Mouse (Mus musculus) layer of hippocampus, adult 9-11 months (tissue): ENCODE measurements around the gene Htra1.

Experiments used
- DNase-seq: peaks from one replicate; pipeline ENCODE4 v3.0.0; 2022

Gene Htra1

DNA sequence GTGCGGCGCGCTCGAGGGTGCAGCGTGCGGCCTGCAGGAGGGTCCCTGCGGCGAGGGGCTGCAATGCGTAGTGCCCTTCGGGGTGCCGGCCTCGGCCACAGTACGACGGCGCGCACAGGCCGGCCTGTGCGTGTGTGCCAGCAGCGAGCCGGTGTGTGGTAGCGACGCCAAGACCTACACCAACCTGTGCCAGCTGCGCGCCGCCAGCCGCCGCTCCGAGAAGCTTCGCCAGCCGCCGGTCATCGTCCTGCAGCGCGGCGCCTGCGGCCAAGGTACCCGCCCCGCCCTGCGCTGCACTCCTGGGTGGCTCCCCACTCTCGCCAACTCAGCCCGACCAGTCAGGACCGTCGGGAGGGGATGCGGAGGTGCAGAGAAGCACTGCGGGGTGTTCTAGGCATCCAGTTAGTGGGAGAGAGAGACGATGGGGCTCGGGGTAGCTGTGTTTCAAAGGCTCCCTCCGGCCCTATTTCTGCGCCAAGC, 601 bp downstream of the Htra1 start:
- DNase-seq, result no peak

DNA sequence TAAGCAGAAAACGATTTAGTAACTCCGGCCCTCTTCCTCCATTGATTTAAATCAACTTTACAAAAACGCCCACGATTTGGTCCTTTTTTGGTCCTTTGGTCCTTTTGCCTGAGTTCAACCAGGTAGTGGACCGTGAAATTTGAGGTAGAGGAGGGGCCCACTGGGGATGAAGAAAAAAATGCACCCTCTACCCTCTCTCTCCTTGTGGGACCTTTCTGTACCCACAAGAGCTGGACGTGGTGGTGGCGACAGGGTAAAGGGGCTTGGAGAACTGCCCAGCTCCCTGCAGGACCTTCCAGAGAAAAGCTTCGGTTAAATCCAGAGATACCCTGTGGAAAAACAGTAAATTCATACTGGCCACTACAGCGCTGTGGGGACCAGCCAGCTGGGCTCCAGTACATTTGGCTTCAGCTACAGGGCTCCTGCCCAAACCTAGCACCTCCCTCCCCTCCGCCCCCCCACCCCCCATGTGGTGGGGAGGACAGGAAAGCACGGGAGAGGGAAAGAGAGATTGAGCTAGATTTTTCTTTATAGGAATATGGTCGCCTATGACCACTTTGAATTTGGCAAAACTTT, 1.4 kb downstream of the Htra1 start:
- DNase-seq, result no peak

DNA sequence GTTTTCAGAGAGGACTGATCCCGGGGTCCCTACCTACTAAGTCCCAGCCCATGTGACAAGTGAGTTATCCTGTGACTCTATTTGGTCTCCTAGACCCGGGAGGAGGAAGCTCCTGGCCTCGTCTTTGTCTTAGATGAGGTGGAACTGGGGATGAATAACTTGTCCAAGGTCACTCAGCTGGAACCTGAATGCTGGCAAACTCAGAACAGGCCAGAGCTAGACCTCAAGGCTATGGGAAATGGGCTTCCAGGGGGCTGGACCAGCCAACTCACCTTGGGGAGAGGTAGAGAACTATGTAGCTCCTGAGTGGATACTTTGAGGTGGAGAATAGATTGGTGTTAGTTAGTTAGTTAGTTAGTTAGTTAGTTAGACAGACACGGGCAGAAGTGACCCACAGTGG, 2.1 kb downstream of the Htra1 start:
- DNase-seq, result no peak

DNA sequence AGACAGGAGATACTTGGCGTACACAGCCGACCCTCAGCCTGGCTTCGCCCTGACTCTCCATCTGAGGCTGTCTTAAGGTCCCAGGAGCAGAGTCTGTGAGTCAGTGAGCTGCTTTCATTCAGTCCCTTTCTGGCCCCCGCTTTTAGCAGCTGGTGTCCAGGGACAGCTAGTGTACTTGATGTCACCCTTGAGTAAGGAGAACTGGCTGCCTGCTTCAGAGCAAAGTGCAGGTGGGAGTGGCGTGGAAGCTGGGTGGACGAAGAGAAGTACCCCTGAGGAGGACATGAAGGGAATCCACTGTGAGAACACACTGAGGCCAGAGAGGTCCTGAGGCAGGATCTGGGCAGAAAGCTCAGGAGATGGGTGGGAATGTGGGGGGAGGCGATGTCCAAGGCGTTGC, 3.0 kb downstream of the Htra1 start:
- no peak for DNase-seq

DNA sequence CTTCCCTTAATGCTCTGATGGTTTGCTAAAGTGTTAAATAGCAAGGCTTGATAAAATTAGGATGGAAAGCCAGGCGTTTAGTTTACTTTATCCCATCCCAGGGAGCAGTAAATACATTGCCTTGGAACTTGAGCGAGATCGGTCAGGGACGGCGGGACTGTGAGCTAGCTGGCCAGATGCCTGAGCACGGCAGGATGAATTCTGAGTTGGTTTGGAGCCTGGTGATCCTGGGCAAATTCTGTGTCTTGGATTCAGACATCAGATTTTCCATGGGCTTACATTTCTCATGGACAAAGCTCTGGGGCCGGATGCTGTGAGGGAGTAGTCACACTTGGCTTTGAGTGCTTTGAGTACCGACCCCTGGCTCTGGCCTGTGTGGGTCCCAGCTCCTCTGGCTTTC, 4.8 kb downstream of the Htra1 start:
- no peak for DNase-seq

DNA sequence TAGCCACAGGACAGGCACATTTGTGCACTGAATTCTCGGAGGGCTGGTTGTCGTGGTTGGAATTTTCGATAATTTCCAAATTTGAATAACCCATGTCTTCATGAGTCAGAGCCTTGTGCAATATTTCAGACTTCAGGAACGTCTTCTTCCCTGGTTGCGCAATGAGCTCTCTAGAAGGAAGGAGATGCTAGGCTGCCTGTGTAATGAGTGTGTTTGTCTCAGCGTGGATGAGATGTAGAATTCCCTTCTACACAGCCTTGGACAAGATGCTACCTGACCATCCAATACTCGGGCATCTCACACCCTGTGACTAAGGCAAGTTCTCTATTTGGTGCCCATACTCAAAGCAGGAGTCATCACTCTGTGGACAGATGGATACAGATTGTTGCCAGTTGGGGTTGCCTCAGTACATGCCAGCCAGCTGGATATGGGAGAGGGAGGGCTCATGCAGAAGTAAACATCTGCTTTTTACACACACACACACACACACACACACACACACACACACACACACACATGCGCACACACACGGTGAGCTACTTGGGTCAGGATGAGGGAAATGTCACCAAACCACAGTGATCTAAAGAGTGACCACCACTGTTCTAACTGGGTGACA, 7.5 kb downstream of the Htra1 start:
- no peak for DNase-seq

DNA sequence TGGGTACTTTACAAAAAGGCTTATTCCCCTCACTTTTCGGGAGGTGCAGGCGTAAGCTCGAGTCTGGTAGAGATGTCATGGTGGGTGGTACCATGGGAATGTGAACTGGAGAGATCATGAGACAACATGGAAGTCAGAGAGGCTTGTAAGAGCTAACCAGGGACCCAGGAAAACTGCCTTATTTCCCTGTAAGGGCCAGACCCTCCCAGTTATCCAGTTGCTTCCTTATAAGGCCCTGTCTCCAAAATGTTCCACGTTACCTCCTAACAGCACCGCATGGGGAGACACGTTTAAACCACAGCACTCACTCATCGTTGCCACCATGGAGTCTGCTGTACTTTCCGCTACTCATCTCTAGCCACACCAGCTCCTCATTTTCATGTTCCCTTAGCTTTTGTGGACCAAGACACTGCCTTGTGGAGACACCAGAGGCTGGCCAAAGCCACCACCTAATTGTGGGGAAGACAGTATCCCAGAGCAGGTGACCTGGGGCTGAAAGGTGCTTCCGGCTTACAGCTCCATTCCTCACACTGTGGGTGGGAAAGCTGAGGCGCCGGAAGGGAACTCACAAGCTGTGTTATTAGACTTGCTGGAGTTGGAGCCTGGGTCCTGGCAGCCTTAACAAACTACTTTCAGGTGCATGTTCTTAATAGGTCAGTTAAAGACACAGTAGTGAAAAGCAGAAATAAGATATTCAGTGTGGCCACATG, 9.0 kb downstream of the Htra1 start:
- no peak for DNase-seq

DNA sequence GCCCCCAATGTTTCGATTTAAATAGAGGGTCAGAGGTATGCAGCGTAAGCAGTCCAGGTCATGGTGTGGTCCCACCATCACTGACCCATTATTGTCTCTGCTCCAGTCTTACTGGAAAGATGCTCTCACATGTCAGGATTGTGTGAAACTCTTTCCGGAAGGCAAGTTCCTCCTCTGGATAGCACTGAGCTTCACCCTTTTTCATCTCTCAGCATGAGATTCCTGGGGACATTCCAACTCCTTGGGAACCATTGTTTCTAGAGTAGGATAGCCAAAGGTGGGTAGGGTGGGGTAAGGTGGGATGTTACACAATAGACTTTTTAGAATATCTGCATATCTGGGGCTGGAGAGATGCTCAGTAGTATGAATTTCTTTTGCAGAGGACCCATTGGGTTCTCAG, 9.8 kb downstream of the Htra1 start:
- DNase-seq, result no peak

DNA sequence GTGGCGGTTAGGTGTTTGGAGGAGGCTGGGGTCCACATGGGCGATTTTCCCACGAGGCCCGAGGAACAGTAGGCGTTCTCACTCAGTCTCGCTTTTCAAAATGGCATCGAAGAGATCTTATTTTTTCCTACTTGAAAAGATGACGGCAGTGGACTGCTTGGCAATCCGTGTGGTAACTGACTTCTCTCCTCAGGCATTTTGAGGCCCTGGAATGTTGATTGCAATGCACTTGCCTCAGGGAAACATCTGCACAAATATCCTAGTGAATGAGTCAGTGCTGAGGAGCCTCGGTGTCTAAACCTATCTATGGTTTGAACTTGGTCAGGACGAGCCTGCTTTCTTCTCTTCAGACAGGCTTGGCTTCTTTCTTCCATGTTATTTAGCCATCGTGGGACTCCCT, 10.4 kb downstream of the Htra1 start:
- no peak for DNase-seq

DNA sequence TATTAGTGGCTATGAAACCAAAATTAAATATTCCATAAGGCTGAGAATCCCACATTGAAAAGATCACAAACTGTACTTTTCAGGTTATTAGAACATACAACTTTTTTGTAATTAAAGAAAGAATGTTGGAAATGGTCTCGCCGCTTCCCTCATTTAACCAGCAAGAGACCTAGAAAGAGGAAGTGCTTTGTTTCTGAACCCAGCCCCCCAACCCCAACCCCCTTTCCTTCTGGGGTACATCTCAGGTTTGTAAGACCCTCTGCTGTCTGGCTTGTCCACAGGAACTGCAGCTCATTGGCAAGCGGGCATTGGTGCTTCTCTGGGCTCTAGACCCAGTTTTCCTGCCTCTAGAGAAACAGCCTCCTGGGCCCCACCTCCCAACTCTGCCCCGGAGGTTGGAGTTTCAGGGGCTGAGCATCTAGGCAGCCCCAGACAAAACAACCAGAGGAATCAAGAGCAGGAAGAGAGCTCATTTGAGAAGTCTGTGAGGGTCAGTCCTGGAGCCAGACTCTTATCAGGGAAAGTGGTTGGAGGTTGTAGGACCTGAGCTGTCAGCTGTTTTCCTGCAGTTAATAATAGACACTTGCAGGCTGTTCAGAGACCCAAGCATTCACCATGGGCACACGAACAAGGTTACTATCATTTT, 12.8 kb downstream of the Htra1 start:
- no peak for DNase-seq

DNA sequence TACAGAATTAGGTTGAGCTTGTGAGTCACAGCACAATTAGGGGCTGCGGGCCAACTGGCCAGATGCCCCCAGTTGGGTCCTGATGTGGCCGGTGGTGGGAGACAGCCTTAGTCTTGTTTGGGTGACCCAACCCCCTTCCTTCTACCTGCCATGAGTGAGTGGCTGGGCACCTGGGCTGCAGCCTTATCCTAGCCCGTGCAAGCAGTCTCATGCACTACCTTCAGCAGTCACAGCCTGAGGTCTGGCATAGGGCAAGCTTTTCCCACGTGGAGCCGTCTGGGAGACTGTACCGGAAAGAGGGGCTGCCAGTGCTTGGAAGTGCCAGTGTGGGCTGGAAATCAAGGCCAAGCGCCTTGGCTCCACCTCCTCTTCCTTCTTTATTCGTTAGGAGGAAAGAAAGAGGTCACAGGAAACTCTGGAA, 13.4 kb downstream of the Htra1 start:
- peak; percentile 52 for DNase-seq

DNA sequence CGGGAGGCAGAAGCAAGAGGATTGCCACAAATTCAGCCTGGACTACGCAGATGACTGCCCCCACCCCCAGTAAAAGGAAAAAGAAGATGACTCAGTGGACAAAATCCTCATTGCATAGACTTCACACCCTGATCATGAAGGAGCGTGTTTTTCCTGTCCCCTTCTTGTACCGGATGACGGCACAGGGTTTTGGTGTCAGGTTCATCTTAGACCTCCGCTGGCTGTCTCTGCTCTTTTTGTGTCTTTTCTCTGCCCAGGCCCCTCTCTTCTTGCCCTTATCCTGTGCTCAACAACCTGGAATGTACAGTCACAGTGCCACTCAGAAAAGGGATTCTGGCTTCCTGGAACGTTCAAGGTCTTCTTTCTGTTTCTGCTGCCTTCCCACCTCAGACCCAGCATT, 14.6 kb downstream of the Htra1 start:
- no peak for DNase-seq

DNA sequence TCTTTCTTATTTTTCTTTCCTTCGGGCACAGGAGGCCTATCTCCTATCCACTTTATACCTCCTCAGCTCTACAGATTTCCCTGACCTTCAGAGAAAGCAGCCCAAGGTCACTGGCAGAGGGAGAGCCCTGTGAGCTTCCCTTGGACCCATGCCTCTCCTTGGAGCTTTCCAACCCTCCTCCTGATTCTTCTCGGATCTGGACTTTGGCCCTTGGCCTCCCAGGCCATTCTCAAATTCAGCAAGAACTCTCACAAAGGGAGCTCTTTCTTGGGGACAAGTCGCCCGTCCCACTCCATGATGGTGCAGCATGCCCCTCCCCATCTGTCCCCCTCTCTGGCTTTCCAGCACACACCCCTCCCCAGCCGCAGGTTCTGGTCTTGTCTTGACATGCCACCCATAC, 15.1 kb downstream of the Htra1 start:
- DNase-seq, result no peak

DNA sequence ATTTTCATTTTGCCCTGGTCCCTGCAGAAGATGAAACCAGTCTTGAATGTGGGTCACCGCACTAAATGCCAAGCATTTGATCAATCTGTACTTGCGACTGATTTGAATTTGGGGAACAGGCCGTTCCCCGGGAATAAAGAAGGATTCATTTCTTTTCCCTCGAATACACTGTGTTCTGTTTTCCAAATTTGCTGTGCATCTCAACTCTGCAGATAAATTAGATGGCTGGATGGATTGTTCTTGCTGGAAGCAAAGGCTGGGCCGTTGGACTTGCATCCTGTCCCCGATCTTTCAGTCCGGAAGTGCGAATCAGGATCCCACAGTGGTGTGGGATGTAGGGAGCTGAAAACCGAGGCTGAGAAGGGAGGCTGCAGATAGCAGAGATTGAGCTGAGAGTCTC, 17.5 kb downstream of the Htra1 start:
- DNase-seq, result peak; percentile 41

DNA sequence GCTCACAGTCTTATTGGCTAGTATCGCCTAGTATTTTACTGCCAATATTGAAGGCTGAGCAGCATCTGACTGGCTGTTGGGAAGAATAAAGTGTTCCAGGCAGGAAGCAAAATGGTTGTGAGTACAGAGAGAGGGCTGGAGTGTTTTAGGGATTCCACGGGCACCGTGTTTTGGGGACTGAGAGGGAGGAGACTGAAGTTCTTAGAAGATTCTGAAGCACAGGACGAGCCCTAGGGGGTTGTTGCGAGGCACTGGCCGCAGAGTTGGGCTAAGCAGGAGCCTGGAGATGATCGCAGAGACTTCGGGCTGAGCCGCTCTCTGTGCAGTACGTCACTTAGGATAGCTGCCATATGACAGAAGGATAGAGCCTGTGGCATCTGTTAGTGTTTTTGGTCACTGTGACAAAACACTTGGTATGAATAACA, 18.3 kb downstream of the Htra1 start:
- peak; percentile 62 for DNase-seq

DNA sequence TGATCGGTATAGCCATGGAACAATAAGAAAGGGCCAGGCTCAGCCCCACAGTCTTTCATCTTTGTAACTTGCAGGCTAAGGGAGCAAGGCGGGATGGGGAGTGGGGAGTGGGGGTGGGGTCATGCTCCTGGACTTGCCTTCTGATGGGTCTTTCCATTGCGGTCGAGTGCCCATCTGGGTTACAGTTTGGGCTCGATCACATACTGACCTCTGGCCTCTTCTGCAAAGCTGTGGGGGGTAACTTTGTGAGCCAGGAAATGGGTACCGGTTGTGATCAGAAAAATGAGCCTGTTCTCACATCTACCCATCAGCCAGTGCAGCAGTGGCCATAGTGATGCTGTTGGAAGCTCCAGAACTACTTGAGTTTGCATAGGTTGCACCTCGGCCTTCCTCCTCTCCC, 22.6 kb downstream of the Htra1 start:
- DNase-seq, result no peak

DNA sequence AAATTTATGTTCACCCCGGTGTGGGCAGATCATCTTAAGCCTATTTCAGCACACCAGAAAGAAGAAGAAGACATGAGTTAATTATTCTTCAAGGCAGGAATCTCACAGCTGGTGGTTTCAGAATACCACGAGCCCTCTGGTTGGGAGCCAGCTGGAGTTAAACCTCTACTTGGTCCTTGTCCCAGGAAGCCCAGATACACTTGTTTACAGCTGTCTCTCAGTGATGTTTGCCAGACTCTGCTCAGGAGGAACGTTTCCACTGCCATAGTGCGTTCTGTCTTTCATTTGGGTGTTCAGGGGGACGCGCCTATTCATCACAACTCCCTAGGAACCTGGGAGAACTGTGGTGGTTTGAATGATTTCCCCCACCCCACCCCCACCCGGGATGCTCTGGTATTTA, 24.0 kb downstream of the Htra1 start:
- DNase-seq, result peak; percentile 45

DNA sequence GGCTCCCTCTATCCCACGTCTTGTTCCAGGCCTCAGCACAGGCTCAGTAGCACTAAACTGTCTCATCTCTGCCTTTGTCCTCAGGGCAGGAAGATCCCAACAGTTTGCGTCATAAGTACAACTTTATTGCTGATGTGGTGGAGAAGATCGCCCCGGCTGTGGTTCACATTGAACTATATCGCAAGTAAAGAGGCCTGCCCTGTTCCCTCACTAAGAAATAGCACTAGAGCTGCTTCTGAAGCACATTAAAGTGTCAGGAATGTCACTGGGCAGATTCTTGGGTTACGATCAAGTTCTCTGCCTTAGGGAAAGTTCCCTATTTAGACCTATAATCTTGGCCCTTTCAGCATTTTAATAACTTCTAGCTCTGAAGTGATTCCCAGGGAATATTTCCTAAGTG, 25.5 kb downstream of the Htra1 start:
- no peak for DNase-seq

DNA sequence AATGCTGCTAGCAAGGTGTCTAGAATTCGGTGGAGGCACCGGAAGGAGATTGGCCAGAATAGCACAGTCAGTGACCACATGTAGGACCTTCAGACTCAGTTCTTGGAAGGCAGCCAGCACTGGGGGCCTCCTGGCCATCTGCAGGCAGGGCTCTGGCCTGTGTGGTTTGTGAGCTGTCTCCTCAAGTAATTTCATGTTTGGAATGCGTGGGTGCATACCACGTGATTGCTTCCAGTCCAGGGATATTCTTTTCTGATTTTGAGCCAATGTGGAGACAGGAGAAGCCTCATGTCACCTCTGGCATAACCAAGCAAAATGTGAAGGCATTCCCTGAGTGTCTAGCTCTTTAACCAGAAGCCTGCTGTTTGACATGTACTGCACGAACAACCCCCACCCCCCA, 28.8 kb downstream of the Htra1 start:
- DNase-seq, result no peak

DNA sequence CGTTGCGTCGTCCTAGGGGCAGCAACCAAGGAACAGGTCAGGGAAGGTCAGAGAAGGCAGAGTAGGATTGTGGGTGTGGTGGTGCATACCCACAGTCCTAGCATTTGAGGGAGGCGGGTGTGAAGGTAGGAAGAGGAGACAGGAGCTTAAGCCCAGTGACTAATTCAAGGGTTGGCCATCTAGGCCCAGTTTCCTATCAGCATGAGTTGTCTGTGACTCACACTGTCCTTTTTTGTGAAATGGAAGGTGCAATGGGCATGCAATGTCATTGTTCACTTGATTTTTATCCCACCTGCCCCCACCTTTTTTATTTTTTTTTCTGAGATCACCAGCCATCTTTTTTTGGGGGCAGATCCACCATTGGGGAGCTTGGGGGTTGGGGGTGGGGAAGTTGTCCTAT, 29.5 kb downstream of the Htra1 start:
- DNase-seq, result no peak

DNA sequence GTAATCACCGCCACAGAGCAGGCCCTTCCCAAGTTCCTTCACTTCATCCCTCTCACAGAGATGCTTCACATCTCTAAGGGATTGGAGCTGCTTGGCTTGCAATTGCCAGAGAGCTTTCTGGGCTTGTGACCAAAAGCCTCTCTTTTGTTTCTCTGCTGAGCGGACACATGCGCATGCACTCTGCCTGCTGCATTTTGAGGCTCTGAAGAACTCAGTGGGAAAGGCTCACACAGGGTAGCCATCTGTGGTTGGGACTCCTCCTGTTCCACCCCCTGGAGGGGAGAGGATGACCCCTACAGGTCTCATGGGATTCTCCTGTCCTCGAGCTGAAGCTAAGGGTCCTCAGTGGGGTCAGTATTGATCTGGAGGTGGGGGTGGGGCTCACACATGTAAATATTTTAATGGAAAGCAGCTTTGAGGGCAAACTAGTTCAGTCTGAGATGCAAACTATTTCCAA, 30.0 kb downstream of the Htra1 start:
- DNase-seq, result peak; percentile 76

DNA sequence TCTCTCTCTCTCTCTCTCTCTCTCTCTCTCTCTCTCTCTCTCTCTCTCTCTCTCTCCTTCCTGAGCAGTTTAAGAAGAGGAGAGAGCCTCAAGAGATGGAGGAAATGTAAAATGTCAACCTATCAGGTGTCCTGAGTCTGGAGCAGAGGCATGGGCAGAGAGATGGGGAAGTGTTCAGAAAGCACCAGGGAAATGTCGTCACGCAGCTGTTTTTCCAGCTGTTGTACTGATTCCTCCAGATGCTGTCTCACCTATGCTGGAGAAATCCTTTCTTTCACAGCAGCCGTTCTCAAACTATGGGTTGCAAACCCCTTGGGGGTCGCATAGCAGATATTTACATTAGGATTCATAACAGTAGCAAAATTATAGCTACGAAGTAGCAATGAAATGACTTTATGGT, 30.5 kb downstream of the Htra1 start:
- no peak for DNase-seq

DNA sequence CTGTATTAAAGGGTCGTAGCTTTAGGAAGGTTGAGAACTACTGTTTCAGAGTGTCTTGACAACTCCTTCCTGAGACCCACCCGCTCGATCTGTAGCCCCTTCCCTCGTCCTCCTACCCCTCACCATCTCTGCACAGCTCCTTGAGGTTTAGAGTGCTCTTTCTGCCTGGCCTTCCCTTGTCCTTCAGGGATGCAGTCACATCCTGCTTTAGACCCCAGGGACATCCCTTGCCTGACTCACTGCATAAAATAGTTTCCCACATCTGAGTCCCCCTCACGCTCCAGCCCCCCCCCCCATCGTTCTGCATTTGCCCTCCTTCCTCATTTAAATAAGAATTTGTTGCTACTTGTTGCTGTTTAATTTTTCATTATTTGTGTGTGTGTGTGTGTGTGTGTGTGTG, 31.0 kb downstream of the Htra1 start:
- no peak for DNase-seq

DNA sequence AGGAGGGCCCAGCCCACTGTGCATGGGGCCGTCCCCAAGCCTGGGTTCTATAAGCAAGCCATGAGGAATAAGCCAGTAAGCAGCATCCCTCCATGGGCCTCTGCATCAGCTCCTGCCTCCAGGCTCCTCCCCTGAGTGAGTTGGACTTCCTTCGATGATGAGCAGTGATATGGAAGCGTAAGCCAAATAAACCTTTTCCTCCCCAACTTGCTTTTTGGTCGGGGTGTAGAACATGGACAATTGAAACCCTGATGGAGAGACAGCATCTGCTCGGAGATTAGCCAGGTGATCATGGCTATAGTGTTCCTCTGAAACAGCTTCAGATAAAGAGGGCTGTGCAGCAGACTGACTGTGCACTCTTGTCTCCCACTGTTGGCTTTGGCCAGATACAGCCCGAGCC, 32.0 kb downstream of the Htra1 start:
- DNase-seq, result no peak
